Mouse (Mus musculus) cerebellum, adult 8-10 months (tissue): ENCODE measurements around the gene Opalin.
A peak's percentile ranks its signal among the peaks of the same experiment; 100 is the strongest.

Experiments used
- DNase-seq: peaks from one replicate; pipeline ENCODE4 v3.0.0; 2022

Opalin gene

GRCm38 (mm10) chr19:41076906-41077305, at the start of gene Opalin:
TSS of gene Opalin (minus strand) at chr19:41077113.
- DNase-seq, result no peak

- DNase-seq, result no peak
Measured at GRCm38 (mm10) chr19:41123009-41123408, 46.1 kb upstream of the Opalin start.

- no peak for DNase-seq
Measured at GRCm38 (mm10) chr19:41119924-41120323, 43.0 kb upstream of the Opalin start.

GRCm38 (mm10) chr19:41118346-41118745, 41.4 kb upstream of the Opalin start:
- no peak for DNase-seq

GRCm38 (mm10) chr19:41117334-41117733, 40.4 kb upstream of the Opalin start:
- no peak for DNase-seq

- DNase-seq, result no peak
Measured at GRCm38 (mm10) chr19:41114611-41115010, 37.7 kb upstream of the Opalin start.

GRCm38 (mm10) chr19:41113911-41114531, 37.1 kb upstream of the Opalin start:
- no peak for DNase-seq

GRCm38 (mm10) chr19:41112609-41113008, 35.7 kb upstream of the Opalin start:
- no peak for DNase-seq

- DNase-seq, result no peak
Measured at GRCm38 (mm10) chr19:41109991-41110390, 33.1 kb upstream of the Opalin start.

GRCm38 (mm10) chr19:41109496-41109895, 32.6 kb upstream of the Opalin start:
- DNase-seq, result no peak

- DNase-seq, result no peak
Measured at GRCm38 (mm10) chr19:41108666-41109065, 31.8 kb upstream of the Opalin start.

- DNase-seq, result no peak
Measured at GRCm38 (mm10) chr19:41107530-41107929, 30.6 kb upstream of the Opalin start.

GRCm38 (mm10) chr19:41104922-41105321, 28.0 kb upstream of the Opalin start:
- DNase-seq, result no peak

- DNase-seq, result peak; percentile 98
Measured at GRCm38 (mm10) chr19:41101390-41101789, 24.5 kb upstream of the Opalin start.

- DNase-seq, result peak; percentile 37
Measured at GRCm38 (mm10) chr19:41100863-41101262, 23.9 kb upstream of the Opalin start.

- DNase-seq, result no peak
Measured at GRCm38 (mm10) chr19:41097038-41097437, 20.1 kb upstream of the Opalin start.

- no peak for DNase-seq
Measured at GRCm38 (mm10) chr19:41091901-41092300, 15.0 kb upstream of the Opalin start.

- peak; percentile 70 for DNase-seq
Measured at GRCm38 (mm10) chr19:41089833-41090232, 12.9 kb upstream of the Opalin start.

GRCm38 (mm10) chr19:41088491-41088890, 11.6 kb upstream of the Opalin start:
- no peak for DNase-seq

- no peak for DNase-seq
Measured at GRCm38 (mm10) chr19:41087901-41088300, 11.0 kb upstream of the Opalin start.

- peak; percentile 78 for DNase-seq
Measured at GRCm38 (mm10) chr19:41086700-41087099, 9.8 kb upstream of the Opalin start.

GRCm38 (mm10) chr19:41086289-41086688, 9.4 kb upstream of the Opalin start:
- DNase-seq, result no peak

GRCm38 (mm10) chr19:41083646-41084045, 6.7 kb upstream of the Opalin start:
- no peak for DNase-seq

GRCm38 (mm10) chr19:41081589-41081988, 4.7 kb upstream of the Opalin start:
- no peak for DNase-seq

GRCm38 (mm10) chr19:41073746-41074455, 3.0 kb downstream of the Opalin start:
- DNase-seq, result no peak
